8 mouse cellular contexts compared by ENCODE assay signal in the genomic region with DNA sequence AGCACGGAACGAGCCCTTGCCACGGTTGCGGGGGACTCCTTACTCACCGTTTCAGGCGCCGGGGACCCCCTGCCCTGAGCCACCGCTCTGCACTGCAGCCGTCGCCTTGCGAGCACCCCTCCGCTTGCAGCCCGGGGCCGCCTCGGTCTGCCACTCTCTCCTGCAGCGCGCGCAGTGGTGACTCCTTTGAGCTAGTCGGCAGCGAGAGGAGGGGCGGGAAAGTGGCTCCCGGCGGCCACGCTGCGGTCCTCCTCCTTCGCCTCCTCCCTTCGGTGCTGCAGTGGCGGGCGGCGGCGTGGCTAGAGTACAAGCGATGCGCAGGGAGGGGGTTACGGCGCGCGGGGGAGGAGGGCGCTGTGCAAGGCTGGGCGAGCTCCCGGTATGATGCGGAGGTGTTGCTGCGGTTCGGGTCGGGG. TPM values are rescaled to one million over a fixed set of nuclear protein-coding genes. Genes with fewer than 3 reads are reported as not detected.
DNase-seq lines count a peak whose midpoint lies in the region; ATAC-seq and TF ChIP-seq lines count a peak whose summit lies in the region.

A gene (minus strand): TSS at position 177 of the 416 bp plus-strand sequence.

- peaks cover 28% of the 10 kb centered on the region for H3K4me1 ChIP-seq in heart, embryonic 13.5 days
- H3K4me1 ChIP-seq in embryonic fibroblast, embryonic 13.5 days (ENCODE audit: control insufficient read depth, insufficient read depth, low read length) = no peaks in the 10 kb centered on the region; the same call in 1 of the 2 replicates
- H3K4me1 ChIP-seq in hindbrain, embryonic 14.5 days (replicated peaks; ENCODE audit: control insufficient read depth, insufficient read depth, low read length) = peaks cover 17% of the 10 kb centered on the region
- H3K4me1 ChIP-seq in limb, embryonic 11.5 days (ENCODE audit: control insufficient read depth, insufficient read depth, low read length) = peaks cover 6% of the 10 kb centered on the region; the same call in 1 of the 2 replicates
- H3K4me1 ChIP-seq in neural tube, embryonic 15.5 days = peaks cover 40% of the 10 kb centered on the region

- no peaks in the 10 kb centered on the region for H3K36me3 ChIP-seq in heart, embryonic 13.5 days
- H3K36me3 ChIP-seq in hindbrain, embryonic 14.5 days (replicated peaks; ENCODE audit: control insufficient read depth, insufficient read depth) = no peaks in the 10 kb centered on the region
- H3K36me3 ChIP-seq in limb, embryonic 11.5 days (ENCODE audit: control insufficient read depth, insufficient read depth, low read length) = no peaks in the 10 kb centered on the region
- no peaks in the 10 kb centered on the region for H3K36me3 ChIP-seq in neural tube, embryonic 15.5 days

- no peak for TF ChIP-seq POLR2A in embryonic fibroblast, embryonic 13.5 days (IDR thresholded peaks at IDR 0.05; ENCODE audit: low read depth, low read length)

- peak within 1 kb of the TSS; percentile 96 for H3K4me2 ChIP-seq in heart, embryonic 13.5 days
- H3K4me2 ChIP-seq in hindbrain, embryonic 14.5 days (replicated peaks) = peak within 1 kb of the TSS; percentile 90
- peak within 1 kb of the TSS; percentile 94 for H3K4me2 ChIP-seq in limb, embryonic 11.5 days (ENCODE audit: low read depth, severe bottlenecking)
- peak within 1 kb of the TSS; percentile 83 for H3K4me2 ChIP-seq in neural tube, embryonic 15.5 days

- H3K27ac ChIP-seq in heart, embryonic 13.5 days (replicated peaks) = no peak within 1 kb of the TSS
- H3K27ac ChIP-seq in embryonic fibroblast, embryonic 13.5 days (ENCODE audit: insufficient read depth, low read length) = no peak within 1 kb of the TSS
- H3K27ac ChIP-seq in hindbrain, embryonic 14.5 days = peak within 1 kb of the TSS; percentile 90
- no peak within 1 kb of the TSS for H3K27ac ChIP-seq in limb, embryonic 11.5 days (replicated peaks; ENCODE audit: low read depth, low read length)
- H3K27ac ChIP-seq in neural tube, embryonic 15.5 days (replicated peaks) = peak within 1 kb of the TSS; percentile 87

- H3K4me3 ChIP-seq in heart, embryonic 13.5 days = peak within 1 kb of the TSS; percentile 59
- H3K4me3 ChIP-seq in embryonic fibroblast, embryonic 13.5 days (ENCODE audit: insufficient read depth, low read length) = peak within 1 kb of the TSS; percentile 28
- peak within 1 kb of the TSS; percentile 55 for H3K4me3 ChIP-seq in hindbrain, embryonic 14.5 days (replicated peaks; ENCODE audit: low read length)
- peak within 1 kb of the TSS; percentile 45 for H3K4me3 ChIP-seq in limb, embryonic 11.5 days (ENCODE audit: low read depth, low read length)
- peak within 1 kb of the TSS; percentile 56 for H3K4me3 ChIP-seq in neural tube, embryonic 15.5 days (replicated peaks)

- no peak for DNase-seq in heart, adult 9 months (ENCODE audit: low spot score in 2 of 2)
- peak; percentile 4 for DNase-seq in adrenal gland, adult 8-10 months
- DNase-seq in hindbrain, embryonic 14.5 days (ENCODE audit: low spot score) = peak; percentile 74
- DNase-seq in limb, embryonic 11.5 days (ENCODE audit: low spot score) = peak; percentile 83
- DNase-seq in spleen, adult 12 weeks (ENCODE audit: low spot score) = no peak

- WGBS in heart, embryonic 13.5 days = 1% methylated on average over 41 of the region's 44 CpGs
- 1% methylated on average over 44 of the region's 44 CpGs for WGBS in hindbrain, embryonic 14.5 days
- under 1% methylated on average over 44 of the region's 44 CpGs for WGBS in limb, embryonic 11.5 days
- under 1% methylated on average over 44 of the region's 44 CpGs for WGBS in neural tube, embryonic 15.5 days

- peak within 1 kb of the TSS; percentile 59 for H3K9ac ChIP-seq in heart, embryonic 13.5 days
- peak within 1 kb of the TSS; percentile 72 for H3K9ac ChIP-seq in hindbrain, embryonic 14.5 days
- peak within 1 kb of the TSS; percentile 45 for H3K9ac ChIP-seq in limb, embryonic 11.5 days (ENCODE audit: low read length)
- peak within 1 kb of the TSS; percentile 62 for H3K9ac ChIP-seq in neural tube, embryonic 15.5 days (replicated peaks)

- peak; percentile 37; the same call in 1 of the 2 replicates for ATAC-seq in heart, embryonic 13.5 days (ENCODE audit: extremely low read depth, insufficient number of reproducible peaks, low FRiP score, low TSS enrichment)
- peak; percentile 75 for ATAC-seq in hindbrain, embryonic 14.5 days (ENCODE audit: low FRiP score)
- peak; percentile 64 for ATAC-seq in limb, embryonic 11.5 days (ENCODE audit: insufficient number of reproducible peaks, low FRiP score, low TSS enrichment, low read depth)
- peak; percentile 78 for ATAC-seq in neural tube, embryonic 15.5 days (ENCODE audit: low FRiP score)

- H3K27me3 ChIP-seq in heart, embryonic 13.5 days (replicated peaks) = peaks cover 87% of the 10 kb centered on the region
- peaks cover 15% of the 10 kb centered on the region; the same call in 1 of the 2 replicates for H3K27me3 ChIP-seq in hindbrain, embryonic 14.5 days (ENCODE audit: control insufficient read depth, insufficient read depth, low read length)
- peaks cover 55% of the 10 kb centered on the region for H3K27me3 ChIP-seq in limb, embryonic 11.5 days (ENCODE audit: control insufficient read depth, insufficient read depth, low read length)
- no peaks in the 10 kb centered on the region for H3K27me3 ChIP-seq in neural tube, embryonic 15.5 days (replicated peaks)

- no peak for TF ChIP-seq CTCF in embryonic fibroblast, embryonic 13.5 days (IDR thresholded peaks at IDR 0.05; ENCODE audit: borderline replicate concordance, insufficient read depth, low read length)

- no peaks in the 10 kb centered on the region for H3K9me3 ChIP-seq in heart, embryonic 13.5 days
- H3K9me3 ChIP-seq in hindbrain, embryonic 14.5 days (ENCODE audit: control insufficient read depth, low read length) = no peaks in the 10 kb centered on the region
- H3K9me3 ChIP-seq in limb, embryonic 11.5 days (ENCODE audit: control insufficient read depth, low read length) = no peaks in the 10 kb centered on the region
- H3K9me3 ChIP-seq in neural tube, embryonic 15.5 days (replicated peaks) = no peaks in the 10 kb centered on the region

RNA-seq across cellular contexts. Expression of the gene that starts here (rescaled TPM):
- polyA plus RNA-seq in heart, embryonic 13.5 days (2015; fragmentation: Nextera tagmentation; extraction: Ambion mirVana) = 0.99 and 1.4 TPM in 2 replicates
- total RNA-seq in adrenal gland, adult 8-10 months (2022) = 1 to 10 TPM in 2 of 4 experiments, under 1 TPM in 2; 0.64 to 1.4 (median 0.93) TPM
- polyA plus RNA-seq in embryonic fibroblast, embryonic 13.5 days (2011; ENCODE audit: insufficient read length, low read depth, missing spikeins) = 1.6 and 5.6 TPM in 2 replicates
- 50.2 and 55.7 TPM in 2 replicates for polyA plus RNA-seq in hindbrain, embryonic 14.5 days (2014; fragmentation: Nextera tagmentation; extraction: Ambion mirVana)
- polyA plus RNA-seq in limb, embryonic 11.5 days (2014; fragmentation: Nextera tagmentation; extraction: Ambion mirVana) = 0.95 and 1.0 TPM in 2 replicates
- 42.8 and 43.6 TPM in 2 replicates for polyA plus RNA-seq in neural tube, embryonic 15.5 days (2015; fragmentation: Nextera tagmentation; extraction: Ambion mirVana)

Comparison
In these comparisons a context has a peak if more than half of its experiments do, and no peak if none do; other contexts are left out.
1. H3K27ac ChIP-seq: peak in hindbrain, embryonic 14.5 days (single experiment) and neural tube, embryonic 15.5 days (single experiment); none in heart, embryonic 13.5 days (single experiment), embryonic fibroblast, embryonic 13.5 days (single experiment) and limb, embryonic 11.5 days (single experiment).
2. DNase-seq: peak in adrenal gland, adult 8-10 months (single experiment), hindbrain, embryonic 14.5 days (single experiment) and limb, embryonic 11.5 days (single experiment); none in heart, adult 9 months (0 of 2) and spleen, adult 12 weeks (single experiment).
3. Peak in every context shown above with its lines, with median percentiles within 50 percentile points of each other: ATAC-seq, H3K4me2 ChIP-seq, H3K4me3 ChIP-seq and H3K9ac ChIP-seq.